Mouse (Mus musculus): ENCODE measurements around the gene 1700029J07Rik. TPM values are rescaled to one million over a fixed set of nuclear protein-coding genes. Genes with fewer than 3 reads are reported as not detected.

Gene 1700029J07Rik
- total and polyA plus RNA-seq, 2 experiments from 2014 or later, result 4.3 to 5.2 TPM

- no peak overlapping the region for H3K4me2 ChIP-seq (ENCODE audit: low read depth, low read length)
- no peaks in the 10 kb centered on the region for H3K36me3 ChIP-seq (ENCODE audit: insufficient read depth, low read length)
- no peak overlapping the region for H3K4me3 ChIP-seq (ENCODE audit: low read length)
- 94% methylated on average over 12 of the region's 12 CpGs for WGBS
- no peak for TF ChIP-seq CTCF (IDR thresholded peaks at IDR 0.05; ENCODE audit: low read depth)
- H3K9me3 ChIP-seq (ENCODE audit: low read length), result 0 out of 2 replicates have a peak, but pooled peaks cover 3% of the 10 kb centered on the region
- no peak overlapping the region for H3K27ac ChIP-seq
- no peak overlapping the region for H3K9ac ChIP-seq (replicated peaks; ENCODE audit: low read length)
- no peak for ATAC-seq
- H3K4me1 ChIP-seq (ENCODE audit: insufficient read depth, low read length), result peaks cover 2% of the 10 kb centered on the region
- no peaks in the 10 kb centered on the region for H3K27me3 ChIP-seq (ENCODE audit: insufficient read depth, low read length)
- no peak for DNase-seq (ENCODE audit: low spot score)
Observed at GRCm38 (mm10) chr8:45970894-45971293, 4.2 kb downstream of the 1700029J07Rik start.

GRCm38 (mm10) chr8:45950622-45951021, 24.4 kb downstream of the 1700029J07Rik start:
- Histone ChIP-seq H3K9me3 (ENCODE audit: low read length) (no peaks in the 10 kb centered on the region), H3K27me3 (ENCODE audit: insufficient read depth, low read length) (no peaks in the 10 kb centered on the region), H3K4me2 (ENCODE audit: low read depth, low read length) (no peak overlapping the region), H3K4me1 (ENCODE audit: insufficient read depth, low read length) (no peaks in the 10 kb centered on the region), H3K27ac (no peak overlapping the region), H3K4me3 (ENCODE audit: low read length) (no peak overlapping the region), H3K36me3 (ENCODE audit: insufficient read depth, low read length) (no peaks in the 10 kb centered on the region), H3K9ac (replicated peaks; ENCODE audit: low read length) (no peak overlapping the region)
- TF ChIP-seq CTCF (IDR thresholded peaks at IDR 0.05; ENCODE audit: low read depth), result no peak
- DNase-seq (ENCODE audit: low spot score), result no peak
- no peak for ATAC-seq
- 50% methylated on average over 2 of the region's 2 CpGs for WGBS

GRCm38 (mm10) chr8:45946283-45946682, 28.8 kb downstream of the 1700029J07Rik start:
- ATAC-seq, result no peak
- DNase-seq (ENCODE audit: low spot score), result no peak
- 86% methylated on average over 4 of the region's 4 CpGs for WGBS
- Histone ChIP-seq H3K9me3 (ENCODE audit: low read length) (no peaks in the 10 kb centered on the region), H3K9ac (replicated peaks; ENCODE audit: low read length) (no peak overlapping the region), H3K4me2 (ENCODE audit: low read depth, low read length) (no peak overlapping the region), H3K27me3 (ENCODE audit: insufficient read depth, low read length) (no peaks in the 10 kb centered on the region), H3K4me3 (ENCODE audit: low read length) (no peak overlapping the region), H3K27ac (no peak overlapping the region), H3K36me3 (ENCODE audit: insufficient read depth, low read length) (no peaks in the 10 kb centered on the region), H3K4me1 (ENCODE audit: insufficient read depth, low read length) (no peaks in the 10 kb centered on the region)
- no peak for TF ChIP-seq CTCF (IDR thresholded peaks at IDR 0.05; ENCODE audit: low read depth)

- no peaks in the 10 kb centered on the region for H3K9me3 ChIP-seq (ENCODE audit: low read length)
- no peaks in the 10 kb centered on the region for H3K4me1 ChIP-seq (ENCODE audit: insufficient read depth, low read length)
- H3K4me2 ChIP-seq (ENCODE audit: low read depth, low read length), result no peak overlapping the region
- TF ChIP-seq CTCF (IDR thresholded peaks at IDR 0.05; ENCODE audit: low read depth), result no peak
- ATAC-seq, result no peak
- 89% methylated on average over 9 of the region's 9 CpGs for WGBS
- H3K27me3 ChIP-seq (ENCODE audit: insufficient read depth, low read length), result no peaks in the 10 kb centered on the region
- no peak overlapping the region for H3K27ac ChIP-seq
- no peaks in the 10 kb centered on the region for H3K36me3 ChIP-seq (ENCODE audit: insufficient read depth, low read length)
- no peak for DNase-seq (ENCODE audit: low spot score)
- no peak overlapping the region for H3K4me3 ChIP-seq (ENCODE audit: low read length)
- H3K9ac ChIP-seq (replicated peaks; ENCODE audit: low read length), result no peak overlapping the region
Observed at GRCm38 (mm10) chr8:45936986-45937385, 38.1 kb downstream of the 1700029J07Rik start.

DNA sequence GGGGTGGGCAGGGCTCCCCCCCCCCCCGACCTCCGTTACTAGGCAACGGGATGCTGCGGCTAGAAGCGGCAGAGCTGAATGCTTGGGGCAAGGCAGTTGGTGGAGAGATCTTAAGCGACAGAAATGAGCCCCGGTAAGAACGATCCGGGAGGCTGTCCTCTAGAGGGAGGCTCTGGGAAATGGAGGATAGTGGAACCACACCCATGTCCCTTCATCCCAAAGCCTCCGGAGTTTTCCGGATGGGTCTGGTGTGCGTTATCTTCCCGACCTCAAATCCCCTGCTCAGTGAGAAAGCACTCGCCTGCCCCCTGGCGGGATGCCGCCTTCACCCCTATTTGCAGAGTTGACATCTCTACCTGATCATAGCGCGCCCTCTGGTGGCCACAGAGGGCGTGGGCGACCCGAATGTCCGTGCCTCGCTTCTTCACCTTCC, 40.5 kb downstream of the 1700029J07Rik start, which contains the start of gene Ccdc110:
Gene Ccdc110 (plus strand): TSS at position 38 of the 433 bp plus-strand sequence.
- Histone ChIP-seq H3K27ac (no peak within 1 kb of the TSS), H3K9ac (replicated peaks; ENCODE audit: low read length) (peak within 1 kb of the TSS; percentile 33; the same call in 1 of the 2 replicates), H3K36me3 (ENCODE audit: insufficient read depth, low read length) (no peaks in the 10 kb centered on the region), H3K4me3 (ENCODE audit: low read length) (peak within 1 kb of the TSS; percentile 40), H3K27me3 (ENCODE audit: insufficient read depth, low read length) (no peaks in the 10 kb centered on the region), H3K9me3 (ENCODE audit: low read length) (no peaks in the 10 kb centered on the region), H3K4me1 (ENCODE audit: insufficient read depth, low read length) (no peaks in the 10 kb centered on the region), H3K4me2 (ENCODE audit: low read depth, low read length) (peak within 1 kb of the TSS; percentile 57)
- peak; percentile 100 for TF ChIP-seq CTCF (IDR thresholded peaks at IDR 0.05; ENCODE audit: low read depth)
- DNase-seq (ENCODE audit: low spot score) (peak; percentile 97), ATAC-seq (peak; percentile 96)
- WGBS, result under 1% methylated on average over 23 of the region's 23 CpGs

- Histone ChIP-seq H3K36me3 (ENCODE audit: insufficient read depth, low read length) (no peaks in the 10 kb centered on the region), H3K4me1 (ENCODE audit: insufficient read depth, low read length) (no peaks in the 10 kb centered on the region), H3K4me2 (ENCODE audit: low read depth, low read length) (no peak overlapping the region), H3K4me3 (ENCODE audit: low read length) (no peak overlapping the region), H3K27me3 (ENCODE audit: insufficient read depth, low read length) (no peaks in the 10 kb centered on the region), H3K9ac (replicated peaks; ENCODE audit: low read length) (no peak overlapping the region), H3K9me3 (ENCODE audit: low read length) (no peaks in the 10 kb centered on the region), H3K27ac (no peak overlapping the region)
- ATAC-seq (no peak), DNase-seq (ENCODE audit: low spot score) (no peak)
- WGBS, result 95% methylated on average over 7 of the region's 7 CpGs
- TF ChIP-seq CTCF (IDR thresholded peaks at IDR 0.05; ENCODE audit: low read depth), result no peak
Observed at GRCm38 (mm10) chr8:45922116-45922515, 52.9 kb downstream of the 1700029J07Rik start.

DNA sequence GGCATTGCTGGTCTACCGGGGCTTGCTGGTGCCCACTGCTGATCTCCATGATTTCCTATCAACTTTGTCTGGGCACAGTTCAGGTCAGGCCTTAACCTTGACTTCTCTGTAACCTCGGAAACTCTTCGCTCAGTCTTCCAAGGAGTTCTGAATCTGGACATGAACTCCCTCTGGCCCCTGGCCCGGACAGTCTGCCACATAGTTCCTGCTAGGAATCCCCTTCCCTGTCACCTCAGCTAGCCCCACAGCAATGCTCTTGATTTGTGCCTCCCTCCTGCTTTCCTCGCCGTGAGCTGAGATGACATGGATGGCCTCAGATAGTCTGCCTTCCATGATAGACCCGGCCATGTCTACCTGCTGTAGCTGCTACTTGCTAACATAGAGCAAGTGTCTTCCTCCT, 54.7 kb downstream of the 1700029J07Rik start:
- 92% methylated on average over 7 of the region's 7 CpGs for WGBS
- no peak for TF ChIP-seq CTCF (IDR thresholded peaks at IDR 0.05; ENCODE audit: low read depth)
- ATAC-seq, result no peak

More for the DNA sequence above, 54.7 kb downstream of the 1700029J07Rik start:
- no peak for DNase-seq (ENCODE audit: low spot score)
- Histone ChIP-seq H3K4me2 (ENCODE audit: low read depth, low read length) (no peak overlapping the region), H3K9me3 (ENCODE audit: low read length) (no peaks in the 10 kb centered on the region), H3K27me3 (ENCODE audit: insufficient read depth, low read length) (no peaks in the 10 kb centered on the region), H3K9ac (replicated peaks; ENCODE audit: low read length) (no peak overlapping the region), H3K36me3 (ENCODE audit: insufficient read depth, low read length) (no peaks in the 10 kb centered on the region), H3K4me3 (ENCODE audit: low read length) (no peak overlapping the region), H3K4me1 (ENCODE audit: insufficient read depth, low read length) (no peaks in the 10 kb centered on the region), H3K27ac (no peak overlapping the region)
